Mouse (Mus musculus): ENCODE data around the gene Anapc4. TPM values are rescaled to one million over a fixed set of nuclear protein-coding genes. Genes with fewer than 3 reads are reported as not detected.

The Anapc4 gene
- 59.0 TPM for polyA plus RNA-seq (2015; fragmentation: Illumina TruSeq; extraction: RNeasy Lipid Tissue Mini Kit (QIAGEN cat#74804); ENCODE audit: insufficient read depth, low replicate concordance)

GRCm38 (mm10) chr5:52833761-52834274 is at the start of gene Anapc4:
TSS of gene Anapc4 (plus strand) at chr5:52834012.

Other genes starting within 250 kb of the Anapc4 start
- gene Sepsecs, start 164.3 kb upstream of the Anapc4 start, polyA plus RNA-seq (2015; fragmentation: Illumina TruSeq; extraction: RNeasy Lipid Tissue Mini Kit (QIAGEN cat#74804); ENCODE audit: insufficient read depth, low replicate concordance) = 18.6 TPM
- 12.3 TPM for gene Pi4k2b, start 92.4 kb upstream of the Anapc4 start, polyA plus RNA-seq (2015; fragmentation: Illumina TruSeq; extraction: RNeasy Lipid Tissue Mini Kit (QIAGEN cat#74804); ENCODE audit: insufficient read depth, low replicate concordance)
- 22.9 TPM for gene Zcchc4, start 58.6 kb upstream of the Anapc4 start, polyA plus RNA-seq (2015; fragmentation: Illumina TruSeq; extraction: RNeasy Lipid Tissue Mini Kit (QIAGEN cat#74804); ENCODE audit: insufficient read depth, low replicate concordance)
- not detected for gene Slc34a2, start 204.1 kb downstream of the Anapc4 start, polyA plus RNA-seq (2015; fragmentation: Illumina TruSeq; extraction: RNeasy Lipid Tissue Mini Kit (QIAGEN cat#74804); ENCODE audit: insufficient read depth, low replicate concordance)

Data from spleen, adult 10 weeks (tissue).